Mouse (Mus musculus) neural tube, embryonic 11.5 days (tissue): ENCODE measurements at regions not wholly inside any gene's neighbourhood (a gene's known extent, or its start where the extent isn't known, plus 50 kb on each side); places are given as distances from the start of the nearest gene placed in this dataset.

Experiments
- ATAC-seq: fragments of 200-750 bp; cut with Nextera tagmentation; 2 replicates; pipeline ENCODE4 v1.8.0; 2017; ENCODE audit warnings: moderate number of reproducible peaks, mild to moderate bottlenecking, moderate TSS enrichment, moderate library complexity; ENCODE audit not compliant: insufficient read depth, low FRiP score, low TSS enrichment
- DNase-seq: peaks from one replicate; pipeline ENCODE4 v3.0.0-alpha.2; 2015; ENCODE audit warnings: low spot score
- H3K27ac ChIP-seq: fragments of 300-500 bp; sonication (generic); 2 replicates; pipeline ENCODE4 v1.5.1; 2014; ENCODE audit warnings: low read depth, mild to moderate bottlenecking, low read length
- H3K27me3 ChIP-seq: fragments of 300-500 bp; sonication (generic); 2 replicates; pipeline ENCODE4 v1.6.1; 2014; ENCODE audit warnings: mild to moderate bottlenecking, low read length, mixed read lengths; ENCODE audit not compliant: control insufficient read depth, insufficient read depth
- H3K36me3 ChIP-seq: fragments of 300-500 bp; sonication (generic); 2 replicates; pipeline ENCODE4 v1.6.1; 2014; ENCODE audit warnings: mild to moderate bottlenecking, low read length, moderate library complexity, mixed read lengths; ENCODE audit not compliant: control insufficient read depth, insufficient read depth
- H3K4me1 ChIP-seq: fragments of 300-500 bp; sonication (generic); 2 replicates; pipeline ENCODE4 v1.6.1; 2014; ENCODE audit warnings: low read length, mixed read lengths; ENCODE audit not compliant: control insufficient read depth, insufficient read depth
- H3K4me2 ChIP-seq: fragments of 300-500 bp; sonication (generic); 2 replicates; pipeline ENCODE4 v1.6.1; 2014; ENCODE audit warnings: low read depth, mild to moderate bottlenecking, moderate library complexity
- H3K4me3 ChIP-seq: fragments of 300-500 bp; sonication (generic); 2 replicates; pipeline ENCODE4 v1.5.1; 2014; ENCODE audit warnings: low read depth, low read length
- H3K9ac ChIP-seq: fragments of 300-500 bp; sonication (generic); 2 replicates; pipeline ENCODE4 v1.6.1; 2014; ENCODE audit warnings: mild to moderate bottlenecking, low read length
- H3K9me3 ChIP-seq: fragments of 300-500 bp; sonication (generic); 2 replicates; pipeline ENCODE4 v1.6.1; 2016; ENCODE audit warnings: low read length; ENCODE audit not compliant: control insufficient read depth
- WGBS: fragments of 180-500 bp; shearing (Covaris S2); extraction: QIAGEN DNeasy Blood & Tissue Kit; methylation state at CpG from one replicate; pipeline ENCODE4 v1.1.7; 2014; 5-methylcytosine and 5-hydroxymethylcytosine counted together

- ATAC-seq, result no peak
- H3K9ac ChIP-seq, result no peak overlapping the region
Observed at GRCm38 (mm10) chr11:39298782-39299181, 1396.2 kb downstream of the Mat2b start.

GRCm38 (mm10) chr11:39255425-39255824, 1439.6 kb downstream of the Mat2b start:
- Histone ChIP-seq H3K4me1 (no peaks in the 10 kb centered on the region), H3K4me3 (no peak overlapping the region), H3K4me2 (no peak overlapping the region), H3K36me3 (no peaks in the 10 kb centered on the region), H3K9ac (no peak overlapping the region), H3K9me3 (no peaks in the 10 kb centered on the region), H3K27ac (no peak overlapping the region), H3K27me3 (no peaks in the 10 kb centered on the region)
- ATAC-seq (no peak), DNase-seq (no peak)
- WGBS, result 71% methylated on average over 1 of the region's 1 CpGs

More at GRCm38 (mm10) chr11:39298782-39299181, 1396.2 kb downstream of the Mat2b start:
- Histone ChIP-seq H3K36me3 (no peaks in the 10 kb centered on the region), H3K4me2 (no peak overlapping the region), H3K4me1 (no peaks in the 10 kb centered on the region), H3K27ac (no peak overlapping the region), H3K9me3 (no peaks in the 10 kb centered on the region), H3K4me3 (no peak overlapping the region), H3K27me3 (no peaks in the 10 kb centered on the region)
- no peak for DNase-seq

GRCm38 (mm10) chr11:39228335-39228734, 1466.7 kb downstream of the Mat2b start:
- no peak overlapping the region for H3K27ac ChIP-seq
- no peaks in the 10 kb centered on the region for H3K4me1 ChIP-seq
- no peaks in the 10 kb centered on the region for H3K9me3 ChIP-seq
- no peak overlapping the region for H3K4me3 ChIP-seq
- 60% methylated on average over 6 of the region's 6 CpGs for WGBS
- peak; percentile 41 for DNase-seq
- H3K27me3 ChIP-seq, result no peaks in the 10 kb centered on the region
- ATAC-seq, result peak; percentile 61; the same call in 1 of the 2 replicates
- H3K4me2 ChIP-seq, result no peak overlapping the region
- H3K9ac ChIP-seq, result no peak overlapping the region
- H3K36me3 ChIP-seq, result no peaks in the 10 kb centered on the region

GRCm38 (mm10) chr11:39224696-39225095, 1470.3 kb downstream of the Mat2b start:
- 58% methylated on average over 2 of the region's 2 CpGs for WGBS
- Histone ChIP-seq H3K27me3 (no peaks in the 10 kb centered on the region), H3K36me3 (no peaks in the 10 kb centered on the region), H3K9me3 (no peaks in the 10 kb centered on the region), H3K4me1 (no peaks in the 10 kb centered on the region), H3K9ac (no peak overlapping the region), H3K4me2 (no peak overlapping the region), H3K27ac (no peak overlapping the region), H3K4me3 (no peak overlapping the region)
- ATAC-seq (0 out of 2 replicates have a peak, but pooled peaks have one; percentile 14), DNase-seq (no peak)

- H3K4me1 ChIP-seq, result no peaks in the 10 kb centered on the region
- no peaks in the 10 kb centered on the region for H3K27me3 ChIP-seq
- no peak overlapping the region for H3K4me3 ChIP-seq
- WGBS, result 65% methylated on average over 2 of the region's 2 CpGs
- no peaks in the 10 kb centered on the region for H3K36me3 ChIP-seq
- no peak overlapping the region for H3K27ac ChIP-seq
- DNase-seq (no peak), ATAC-seq (no peak)
- no peak overlapping the region for H3K4me2 ChIP-seq
- H3K9ac ChIP-seq, result no peak overlapping the region
- no peaks in the 10 kb centered on the region for H3K9me3 ChIP-seq
Observed at GRCm38 (mm10) chr11:39223397-39223796, 1471.6 kb downstream of the Mat2b start.
